Mouse (Mus musculus) forebrain, embryonic 12.5 days (tissue): ENCODE results near the gene Arhgef10l. TPM values are rescaled to one million over a fixed set of nuclear protein-coding genes. Genes with fewer than 3 reads are reported as not detected.

Source experiments
- ATAC-seq: fragments of 200-750 bp; cut with Nextera tagmentation; 2 replicates; pipeline ENCODE4 v1.8.0; 2017; ENCODE audit warnings: moderate TSS enrichment; ENCODE audit not compliant: low FRiP score
- H3K27ac ChIP-seq: fragments of 300-500 bp; sonication (generic); 2 replicates; pipeline ENCODE4 v1.5.1; 2016; ENCODE audit warnings: mild to moderate bottlenecking
- H3K27me3 ChIP-seq: fragments of 300-500 bp; sonication (generic); 2 replicates; pipeline ENCODE4 v1.6.1; 2016; ENCODE audit warnings: mild to moderate bottlenecking
- H3K36me3 ChIP-seq: fragments of 300-500 bp; sonication (generic); replicated peaks from 2 replicates; pipeline ENCODE4 v1.6.1; 2016; ENCODE audit warnings: mild to moderate bottlenecking
- H3K4me1 ChIP-seq: fragments of 300-500 bp; sonication (generic); 2 replicates; pipeline ENCODE4 v1.6.1; 2016
- H3K4me2 ChIP-seq: fragments of 300-500 bp; sonication (generic); 2 replicates; pipeline ENCODE4 v1.6.1; 2016; ENCODE audit warnings: mild to moderate bottlenecking, moderate library complexity
- H3K4me3 ChIP-seq: fragments of 300-500 bp; sonication (generic); replicated peaks from 2 replicates; pipeline ENCODE4 v1.5.1; 2016; ENCODE audit warnings: mild to moderate bottlenecking
- H3K9ac ChIP-seq: fragments of 300-500 bp; sonication (generic); 2 replicates; pipeline ENCODE4 v1.6.1; 2016; ENCODE audit warnings: mild to moderate bottlenecking
- H3K9me3 ChIP-seq: fragments of 300-500 bp; sonication (generic); 2 replicates; pipeline ENCODE4 v1.6.1; 2016
- whole genome bisulfite sequencing: fragments of 180-500 bp; shearing (Covaris S2); methylation state at CpG from one replicate; pipeline ENCODE4 v1.1.7; 2016; 5-methylcytosine and 5-hydroxymethylcytosine counted together
- polyA plus RNA-seq: library from polyadenylated mRNA; unstranded; fragments of >200 nt; fragmentation: Nextera tagmentation; extraction: Ambion mirVana; gene quantifications from 2 replicates; pipeline ENCODE4 v1.2.1, GENCODE M21; 2016

Arhgef10l gene
- polyA plus RNA-seq, 1 experiment from 2014 or later, result 26.1 TPM

- Histone ChIP-seq H3K4me2 (peak overlapping the region; percentile 85), H3K4me1 (peaks cover 56% of the 10 kb centered on the region), H3K9ac (peak overlapping the region; percentile 98), H3K4me3 (peak overlapping the region; percentile 97), H3K27me3 (peaks cover 31% of the 10 kb centered on the region), H3K27ac (peak overlapping the region; percentile 100), H3K9me3 (no peaks in the 10 kb centered on the region), H3K36me3 (peaks cover 29% of the 10 kb centered on the region)
- peak; percentile 34 for ATAC-seq
- under 1% methylated on average over 60 of the region's 107 CpGs for WGBS
Measured at GRCm38 (mm10) chr4:140701716-140702561, 36.1 kb upstream of the Arhgef10l start.

- Histone ChIP-seq H3K4me2 (peak overlapping the region; percentile 85), H3K9me3 (no peaks in the 10 kb centered on the region), H3K27me3 (peaks cover 31% of the 10 kb centered on the region), H3K4me3 (peak overlapping the region; percentile 97), H3K36me3 (peaks cover 22% of the 10 kb centered on the region), H3K4me1 (peaks cover 49% of the 10 kb centered on the region), H3K9ac (peak overlapping the region; percentile 98), H3K27ac (peak overlapping the region; percentile 100)
- ATAC-seq, result peak; percentile 66
- 1% methylated on average over 60 of the region's 61 CpGs for WGBS
Measured at GRCm38 (mm10) chr4:140701049-140701715, 35.4 kb upstream of the Arhgef10l start.

- Histone ChIP-seq H3K9ac (peak within 1 kb of the TSS; percentile 98), H3K27me3 (peaks cover 31% of the 10 kb centered on the region), H3K4me1 (peaks cover 43% of the 10 kb centered on the region), H3K36me3 (peaks cover 15% of the 10 kb centered on the region), H3K4me3 (peak within 1 kb of the TSS; percentile 97), H3K27ac (peak within 1 kb of the TSS; percentile 100), H3K4me2 (peak within 1 kb of the TSS; percentile 85), H3K9me3 (no peaks in the 10 kb centered on the region)
- WGBS, result 4% methylated on average over 20 of the region's 20 CpGs
- no peak for ATAC-seq
Measured at GRCm38 (mm10) chr4:140700269-140701018, 34.6 kb upstream of the Arhgef10l start, which contains the start of gene Rcc2. Gene Rcc2, plus strand, starts transcription at chr4:140700541.

- Histone ChIP-seq H3K9ac (no peak overlapping the region), H3K27ac (no peak overlapping the region), H3K4me2 (peak overlapping the region; percentile 85), H3K27me3 (peaks cover 31% of the 10 kb centered on the region), H3K9me3 (no peaks in the 10 kb centered on the region), H3K4me3 (peak overlapping the region; percentile 26), H3K4me1 (peaks cover 35% of the 10 kb centered on the region), H3K36me3 (peaks cover 6% of the 10 kb centered on the region; the same call in 1 of the 2 replicates)
- 7% methylated on average over 29 of the region's 29 CpGs for WGBS
- ATAC-seq, result no peak
Measured at GRCm38 (mm10) chr4:140699441-140700127, 33.8 kb upstream of the Arhgef10l start.

- no peak overlapping the region for H3K27ac ChIP-seq
- no peak overlapping the region for H3K9ac ChIP-seq
- WGBS, result 86% methylated on average over 14 of the region's 14 CpGs
- H3K4me1 ChIP-seq, result peaks cover 16% of the 10 kb centered on the region
- no peak for ATAC-seq
- H3K27me3 ChIP-seq, result peaks cover 30% of the 10 kb centered on the region
- no peaks in the 10 kb centered on the region for H3K9me3 ChIP-seq
- no peaks in the 10 kb centered on the region for H3K36me3 ChIP-seq
- H3K4me2 ChIP-seq, result no peak overlapping the region
- no peak overlapping the region for H3K4me3 ChIP-seq
Measured at GRCm38 (mm10) chr4:140695675-140696585, 30.1 kb upstream of the Arhgef10l start.

GRCm38 (mm10) chr4:140695146-140695545 is 29.3 kb upstream of the Arhgef10l start:
- Histone ChIP-seq H3K4me1 (peaks cover 8% of the 10 kb centered on the region), H3K4me3 (no peak overlapping the region), H3K27me3 (peaks cover 22% of the 10 kb centered on the region), H3K4me2 (no peak overlapping the region), H3K27ac (no peak overlapping the region), H3K36me3 (no peaks in the 10 kb centered on the region), H3K9ac (no peak overlapping the region), H3K9me3 (no peaks in the 10 kb centered on the region)
- no peak for ATAC-seq
- 70% methylated on average over 7 of the region's 7 CpGs for WGBS

GRCm38 (mm10) chr4:140694551-140695060 is 28.8 kb upstream of the Arhgef10l start:
- H3K27ac ChIP-seq, result no peak overlapping the region
- peaks cover 3% of the 10 kb centered on the region for H3K4me1 ChIP-seq
- no peaks in the 10 kb centered on the region for H3K36me3 ChIP-seq
- H3K9me3 ChIP-seq, result no peaks in the 10 kb centered on the region
- H3K4me3 ChIP-seq, result no peak overlapping the region
- no peak overlapping the region for H3K4me2 ChIP-seq
- H3K9ac ChIP-seq, result no peak overlapping the region
- 5% methylated on average over 1 of the region's 1 CpGs for WGBS
- peaks cover 18% of the 10 kb centered on the region for H3K27me3 ChIP-seq
- ATAC-seq, result no peak

GRCm38 (mm10) chr4:140693513-140693912 is 27.7 kb upstream of the Arhgef10l start:
- Histone ChIP-seq H3K9ac (no peak overlapping the region), H3K4me2 (no peak overlapping the region), H3K4me1 (no peaks in the 10 kb centered on the region), H3K27me3 (peaks cover 7% of the 10 kb centered on the region), H3K9me3 (no peaks in the 10 kb centered on the region), H3K36me3 (no peaks in the 10 kb centered on the region), H3K4me3 (no peak overlapping the region), H3K27ac (no peak overlapping the region)
- 83% methylated on average over 4 of the region's 4 CpGs for WGBS
- ATAC-seq, result no peak

GRCm38 (mm10) chr4:140691481-140691880 is 25.7 kb upstream of the Arhgef10l start:
- Histone ChIP-seq H3K9ac (no peak overlapping the region), H3K27me3 (no peaks in the 10 kb centered on the region), H3K4me2 (no peak overlapping the region), H3K9me3 (no peaks in the 10 kb centered on the region), H3K27ac (no peak overlapping the region), H3K4me1 (no peaks in the 10 kb centered on the region), H3K4me3 (no peak overlapping the region), H3K36me3 (no peaks in the 10 kb centered on the region)
- 61% methylated on average over 7 of the region's 7 CpGs for WGBS
- no peak for ATAC-seq

- H3K36me3 ChIP-seq, result no peaks in the 10 kb centered on the region
- peaks cover 1% of the 10 kb centered on the region; the same call in 1 of the 2 replicates for H3K4me1 ChIP-seq
- WGBS, result 77% methylated on average over 16 of the region's 16 CpGs
- no peak overlapping the region for H3K27ac ChIP-seq
- no peak overlapping the region for H3K9ac ChIP-seq
- H3K9me3 ChIP-seq, result no peaks in the 10 kb centered on the region
- no peak overlapping the region for H3K4me3 ChIP-seq
- ATAC-seq, result no peak
- H3K27me3 ChIP-seq, result no peaks in the 10 kb centered on the region
- no peak overlapping the region for H3K4me2 ChIP-seq
Measured at GRCm38 (mm10) chr4:140689873-140690655, 24.3 kb upstream of the Arhgef10l start.
